Mouse (Mus musculus) cerebral cortex, adult 2 months (tissue): ENCODE data around the gene Gm20696.

Source experiments
- WGBS: fragments of 180-500 bp; shearing (Covaris S2); methylation state at CpG from one replicate; pipeline ENCODE4 v1.1.7; 2018; 5-methylcytosine and 5-hydroxymethylcytosine counted together

The Gm20696 gene

DNA sequence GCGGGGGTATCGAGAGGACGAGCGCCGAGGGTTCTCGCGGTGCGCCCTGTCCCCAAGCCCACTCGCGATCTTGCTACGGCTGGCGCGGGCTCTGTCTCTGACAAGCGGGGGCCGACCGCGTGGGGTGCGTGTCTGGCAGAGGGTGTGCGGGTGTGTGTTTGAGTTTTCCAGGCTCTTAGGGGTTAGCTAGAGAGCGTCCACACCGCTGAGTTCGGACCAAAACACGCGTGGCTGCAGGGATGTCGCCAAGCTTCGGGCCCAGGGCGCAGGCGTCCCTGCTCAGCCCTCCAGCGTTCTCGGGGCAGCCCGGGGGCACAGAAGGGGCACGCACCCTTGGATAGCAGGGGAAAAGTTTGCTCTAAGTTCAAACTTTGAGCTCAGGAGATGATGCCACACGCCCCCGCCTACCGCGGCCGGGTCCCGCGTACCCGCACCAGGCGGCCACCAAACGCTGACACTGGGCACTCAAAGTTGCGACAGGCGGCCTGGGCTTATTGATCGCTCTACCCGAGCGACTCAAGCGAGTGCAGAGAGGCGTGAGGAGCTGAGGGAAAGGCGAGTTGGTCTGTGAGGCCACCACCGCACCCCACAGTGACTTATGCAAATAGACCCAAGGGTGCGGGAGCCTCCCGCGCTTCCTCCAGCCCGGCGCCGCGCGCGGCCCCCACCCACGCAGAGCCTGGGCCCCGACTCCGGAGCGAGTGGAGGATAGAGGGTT is 144.8 kb downstream of the Gm20696 start:
- WGBS, result under 1% methylated on average over 63 of the region's 64 CpGs

DNA sequence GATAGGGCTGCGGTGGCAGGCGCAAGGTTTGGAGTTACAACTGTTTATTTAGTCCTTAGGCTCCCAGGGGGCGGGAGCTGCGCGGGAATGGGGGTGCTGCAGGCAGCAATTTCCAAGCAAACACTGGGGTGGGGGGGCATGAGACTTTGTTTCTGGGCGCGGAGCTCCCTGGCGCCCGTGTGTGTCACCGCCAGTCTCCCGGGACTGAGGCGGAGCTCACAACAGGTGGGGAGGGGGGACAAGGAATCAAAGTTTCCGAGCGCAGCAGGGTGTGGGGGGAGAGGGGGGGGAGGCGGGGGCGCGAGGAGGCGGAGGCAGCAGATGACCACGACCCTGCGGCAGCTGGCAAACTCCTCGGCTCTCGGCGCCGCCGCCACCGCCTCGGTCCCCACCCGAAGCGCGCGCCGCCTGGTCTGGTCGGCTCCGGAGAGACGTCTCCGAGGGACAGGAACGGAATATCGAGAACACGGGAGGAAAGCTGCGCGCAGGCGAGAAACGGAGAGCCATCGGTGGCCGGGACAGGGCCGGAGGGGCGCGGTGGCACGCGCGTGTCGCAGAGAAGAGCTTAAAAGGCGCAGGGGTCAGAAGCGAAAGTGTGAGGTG is 145.5 kb downstream of the Gm20696 start:
- WGBS, result under 1% methylated on average over 51 of the region's 54 CpGs

DNA sequence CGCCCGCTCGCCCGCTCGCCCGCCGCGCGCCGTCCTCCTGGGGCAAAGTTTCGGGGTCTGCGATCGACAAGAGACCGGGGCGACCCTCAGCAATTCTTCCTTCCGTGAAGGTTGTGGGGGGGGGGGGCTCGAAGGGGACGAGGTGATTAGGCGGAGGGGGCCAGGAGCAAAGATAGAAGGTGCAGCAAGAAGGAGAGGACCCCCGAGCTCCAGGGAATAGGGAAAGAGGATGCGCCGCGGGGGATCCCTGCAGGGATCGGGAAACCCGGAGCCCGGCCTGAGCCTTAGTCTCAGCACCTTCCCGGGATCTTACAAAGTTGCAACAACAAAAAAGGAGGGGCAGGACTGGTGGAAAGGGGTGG is 145.9 kb downstream of the Gm20696 start:
- under 1% methylated on average over 26 of the region's 27 CpGs for WGBS

DNA sequence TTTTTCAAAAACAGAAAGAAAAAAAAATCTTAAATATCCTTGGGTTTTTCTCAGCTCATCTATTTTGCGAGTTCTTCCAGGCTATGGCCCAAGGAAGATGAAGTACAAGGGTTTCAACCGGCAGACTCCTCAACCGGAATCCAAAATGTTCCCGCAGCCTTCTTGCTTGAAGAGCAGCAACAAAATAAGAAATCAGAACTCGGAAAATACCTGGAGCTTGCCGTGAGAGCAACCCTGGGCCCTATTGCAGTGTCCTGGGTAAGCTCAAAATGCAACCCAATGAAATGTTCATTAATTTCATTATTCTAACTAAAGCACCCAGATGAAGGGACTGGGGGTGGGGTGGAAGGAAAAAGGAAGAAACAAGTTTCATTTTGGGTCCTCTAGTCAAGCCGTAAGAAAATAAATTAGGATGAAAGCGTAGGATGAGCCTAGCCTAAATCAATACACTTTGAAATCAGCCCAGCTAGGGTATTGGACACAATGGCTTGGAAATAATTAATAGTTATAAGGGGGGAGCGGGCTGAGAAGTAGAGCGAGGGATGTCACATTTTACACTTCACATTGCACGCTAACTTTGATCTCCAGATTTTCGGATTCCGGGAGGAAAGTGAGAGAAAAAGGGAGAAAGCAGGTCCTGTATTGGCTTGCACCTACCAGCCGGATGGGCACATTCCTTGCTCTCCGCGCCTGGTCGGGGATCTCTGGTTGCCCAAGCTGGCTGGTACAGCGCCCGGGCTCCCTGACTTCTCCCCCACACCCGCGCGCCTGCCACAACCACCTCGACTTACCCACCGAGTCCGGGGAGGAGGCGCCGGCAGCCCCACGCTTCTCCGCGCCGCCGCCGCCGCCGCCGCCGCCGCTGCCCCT is 146.6 kb downstream of the Gm20696 start:
- 16% methylated on average over 29 of the region's 38 CpGs for WGBS

DNA sequence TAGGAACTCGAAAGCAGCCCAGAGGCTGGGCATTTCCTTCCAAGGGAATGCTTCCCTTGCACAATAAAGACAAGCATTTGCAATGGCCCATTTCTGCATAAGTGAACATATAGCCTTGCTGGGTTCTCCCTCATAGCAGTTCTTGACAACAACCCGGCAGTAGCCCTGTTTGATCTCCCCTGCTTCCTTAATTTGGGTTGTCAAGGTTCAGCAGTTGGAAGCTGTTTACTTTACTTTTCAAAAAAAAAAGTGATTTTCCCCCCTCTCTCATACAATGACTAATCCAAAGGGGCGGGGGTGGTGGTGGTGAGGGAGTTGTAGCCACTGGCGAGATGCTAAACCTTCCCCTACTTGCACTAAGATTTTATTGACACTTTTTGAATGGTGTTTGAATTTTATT is 147.5 kb downstream of the Gm20696 start:
- WGBS, result 49% methylated on average over 4 of the region's 4 CpGs

DNA sequence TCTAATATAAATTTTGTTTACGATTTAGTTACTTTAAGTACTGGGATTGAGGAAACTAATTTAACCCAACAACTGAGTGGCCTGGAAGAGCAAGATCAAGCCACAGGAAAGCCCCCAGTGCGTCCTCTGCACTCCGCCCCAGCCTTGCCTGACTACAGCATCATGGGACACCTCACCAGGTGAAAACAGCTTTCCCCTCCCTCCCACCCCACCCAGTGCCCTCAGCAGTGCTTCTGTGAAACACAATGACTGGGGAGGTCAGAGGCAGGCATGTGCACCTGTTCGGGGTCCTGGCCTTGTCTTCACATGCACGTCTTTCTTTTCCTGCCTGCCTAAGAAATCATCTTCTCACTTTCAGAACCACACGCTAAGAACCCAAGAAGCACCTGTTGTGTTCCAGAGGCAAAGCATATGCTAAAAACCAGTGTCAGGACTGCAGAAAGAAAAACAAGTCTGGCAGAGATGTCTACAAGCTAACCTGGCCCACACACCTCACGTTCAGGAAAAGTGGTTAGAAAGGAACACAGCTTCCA is 150.9 kb downstream of the Gm20696 start:
- 78% methylated on average over 7 of the region's 7 CpGs for WGBS

DNA sequence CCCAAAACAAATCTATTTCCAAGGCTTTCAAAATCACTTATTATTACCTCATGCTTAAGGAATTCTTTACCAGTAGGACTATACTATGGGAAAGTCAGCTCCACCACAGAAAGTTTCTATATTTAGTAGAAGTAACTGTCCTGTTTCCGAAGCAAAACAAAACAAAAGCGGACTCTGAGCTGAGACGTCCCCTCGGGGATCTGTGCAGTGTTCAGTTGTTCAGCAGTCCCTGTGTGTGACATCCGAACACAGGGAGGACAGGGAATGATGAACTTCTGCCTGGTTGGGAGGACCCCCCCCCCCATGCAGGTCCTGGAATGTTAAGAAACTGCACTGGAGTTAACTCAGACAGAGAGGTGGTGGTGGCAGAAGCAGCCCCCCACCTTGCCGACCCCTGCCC is 154.7 kb downstream of the Gm20696 start:
- WGBS, result 62% methylated on average over 6 of the region's 6 CpGs

DNA sequence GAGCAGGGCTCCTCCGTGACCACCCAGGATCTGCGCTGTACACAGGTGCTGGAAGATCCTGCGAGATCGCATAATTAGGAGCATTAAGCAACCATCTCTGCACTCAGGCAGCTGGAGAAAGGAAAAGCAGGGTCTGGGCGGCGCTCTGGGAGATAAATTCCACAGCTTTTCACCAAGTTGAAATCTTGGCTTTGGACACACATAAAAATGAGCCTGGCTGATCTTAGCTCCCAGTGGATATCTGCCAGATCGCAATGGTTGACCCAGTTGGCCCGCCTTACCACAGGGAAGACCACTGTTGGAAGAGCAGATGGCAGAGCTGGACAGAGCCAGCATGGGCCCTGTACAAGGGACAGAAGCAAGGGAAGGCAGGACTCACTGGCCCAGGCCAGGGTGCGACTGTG is 157.4 kb downstream of the Gm20696 start:
- 55% methylated on average over 9 of the region's 9 CpGs for WGBS

DNA sequence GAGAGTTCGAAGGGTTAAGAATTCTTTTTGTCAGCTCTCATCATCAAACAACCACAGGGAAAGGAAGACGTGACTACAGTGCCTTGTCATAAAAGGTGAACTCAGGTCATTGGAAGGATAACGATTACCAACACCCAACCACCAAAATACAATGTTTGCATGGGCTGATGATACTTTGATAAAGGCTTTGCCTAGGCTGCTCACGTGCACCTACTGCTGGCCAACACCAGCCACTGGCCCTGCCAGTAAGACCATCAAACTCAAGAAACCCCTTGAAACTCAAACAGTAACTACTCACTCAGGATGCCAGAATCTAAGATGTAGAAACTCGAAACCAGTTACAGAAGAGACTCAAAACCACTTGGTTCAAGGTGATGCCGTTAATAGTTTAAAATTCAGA is 159.8 kb downstream of the Gm20696 start:
- 90% methylated on average over 6 of the region's 6 CpGs for WGBS

DNA sequence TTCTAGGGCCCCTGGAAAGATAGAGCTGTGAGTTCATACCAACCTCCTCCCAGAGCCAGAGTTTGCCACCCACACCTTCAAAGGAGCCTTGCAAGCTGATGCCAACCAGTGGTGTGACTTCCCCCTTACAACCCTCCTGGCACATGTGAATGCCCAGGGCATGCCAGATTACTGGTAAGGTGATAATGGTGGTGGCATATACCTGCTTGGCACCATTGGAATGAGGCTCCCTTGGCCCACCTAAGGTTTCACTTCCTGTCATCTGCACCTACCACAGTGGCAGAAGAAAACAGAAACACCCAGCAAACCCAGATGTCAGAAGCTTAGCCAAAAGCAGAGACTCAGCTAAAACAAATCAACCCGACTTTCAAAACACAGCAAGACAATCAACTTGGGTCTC is 162.9 kb downstream of the Gm20696 start:
- 69% methylated on average over 1 of the region's 1 CpGs for WGBS

DNA sequence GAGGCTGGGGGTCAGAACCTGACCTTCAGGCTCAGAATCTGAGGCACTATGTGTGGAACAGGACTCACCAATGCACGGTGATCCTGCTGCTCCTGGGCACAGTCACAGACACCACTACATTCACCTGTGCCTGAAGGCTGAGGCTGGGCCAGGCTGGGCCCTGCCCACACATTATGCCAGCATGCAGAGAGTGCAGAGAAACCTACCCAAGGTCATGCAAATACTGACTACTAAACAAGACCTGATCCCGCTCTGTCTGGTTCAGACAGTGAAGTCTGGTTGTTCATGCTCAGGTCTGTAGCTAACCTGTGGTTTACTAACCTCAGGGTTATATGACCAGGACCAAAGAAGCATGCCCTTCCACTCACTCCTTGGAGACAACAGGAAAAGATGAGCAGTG is 163.9 kb downstream of the Gm20696 start:
- 93% methylated on average over 2 of the region's 2 CpGs for WGBS

DNA sequence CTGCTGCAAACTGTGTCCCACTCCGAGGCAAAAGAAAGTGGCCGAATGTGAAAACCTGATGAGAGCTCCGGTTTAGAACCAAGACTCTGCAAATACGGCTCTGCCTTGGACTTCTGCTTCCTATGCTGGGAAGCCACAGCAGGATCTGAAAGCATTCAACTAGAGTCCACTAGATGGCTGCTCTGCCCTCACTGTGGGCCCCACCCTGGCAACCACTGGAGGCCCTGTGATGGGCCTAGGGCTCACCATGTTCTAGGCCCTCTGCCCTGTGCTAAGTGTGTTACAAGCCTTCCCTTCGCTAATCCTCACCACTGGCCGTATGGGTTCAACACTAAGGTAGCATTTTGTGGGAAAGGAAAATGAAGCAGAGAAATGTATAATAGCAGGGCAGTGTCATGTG is 164.3 kb downstream of the Gm20696 start:
- WGBS, result 77% methylated on average over 6 of the region's 6 CpGs

DNA sequence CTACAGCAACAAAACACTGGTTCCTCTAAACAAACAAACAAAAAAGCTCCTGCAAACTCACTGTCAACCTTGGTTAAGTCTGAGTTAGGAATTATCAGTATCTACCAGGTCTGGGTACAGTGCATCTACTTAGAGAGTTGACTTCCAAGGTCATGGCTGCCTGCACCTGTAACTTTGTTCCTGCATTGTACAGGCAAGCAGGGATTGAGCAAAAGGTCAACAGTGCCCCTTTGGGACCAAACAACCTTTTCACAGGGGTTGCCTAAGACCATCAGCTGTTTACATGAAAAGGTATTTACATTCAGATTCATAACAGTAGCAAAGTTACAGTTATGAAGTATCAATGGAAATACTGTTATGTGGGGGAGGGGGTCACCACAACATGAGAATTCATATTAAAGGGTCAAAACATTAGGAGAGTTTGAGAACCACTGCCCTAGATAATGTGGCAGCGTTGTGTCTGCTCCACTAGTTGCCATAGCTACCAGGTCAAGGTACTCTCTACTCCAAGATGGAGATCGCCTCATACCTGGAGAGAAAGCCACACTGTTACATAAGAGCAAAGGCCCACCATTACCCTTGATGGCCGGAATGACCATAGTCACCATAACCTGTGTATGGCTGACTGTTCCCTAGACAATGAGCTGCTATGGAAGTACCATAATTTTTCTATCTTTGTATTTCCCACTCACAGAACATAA is 165.9 kb downstream of the Gm20696 start:
- 98% methylated on average over 3 of the region's 3 CpGs for WGBS

DNA sequence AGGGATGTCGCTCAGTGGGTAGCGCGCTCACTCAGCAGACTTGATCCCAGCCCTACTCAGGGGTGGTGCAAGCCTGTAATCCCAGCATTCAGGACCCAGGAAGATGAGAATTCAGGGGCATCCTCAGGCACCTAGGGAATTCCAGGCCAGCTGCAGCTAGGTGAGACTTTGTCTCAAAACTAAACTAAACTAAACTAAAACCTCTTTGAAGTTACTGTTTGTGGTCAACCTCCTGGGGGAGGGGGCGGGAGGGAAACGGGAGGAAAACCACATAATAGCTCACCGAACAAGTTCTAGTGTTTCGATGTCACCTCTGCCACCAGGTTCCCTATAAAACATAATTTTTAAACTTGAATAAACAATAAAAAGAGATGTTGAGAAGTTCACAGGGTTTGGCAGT is 168.5 kb downstream of the Gm20696 start:
- 84% methylated on average over 7 of the region's 7 CpGs for WGBS

DNA sequence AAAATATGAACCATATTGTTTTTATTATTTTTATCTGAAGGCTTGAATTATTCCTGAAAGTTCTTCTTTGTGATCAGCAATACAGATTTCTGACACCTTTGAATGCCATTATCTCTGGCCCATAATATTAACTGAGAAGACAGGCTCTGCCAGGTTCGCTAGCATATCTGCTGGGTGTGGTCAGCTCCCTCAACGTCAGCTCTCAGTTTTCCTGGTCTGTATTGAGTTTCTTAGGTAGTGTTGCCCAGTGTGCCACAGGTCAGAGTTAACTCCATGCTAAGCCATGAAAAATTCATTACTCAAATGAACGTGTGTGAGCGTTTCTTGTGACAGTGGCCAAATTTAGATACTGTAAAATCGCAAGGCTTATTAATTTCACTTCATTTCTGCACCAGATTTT is 170.5 kb downstream of the Gm20696 start:
- 76% methylated on average over 5 of the region's 5 CpGs for WGBS

DNA sequence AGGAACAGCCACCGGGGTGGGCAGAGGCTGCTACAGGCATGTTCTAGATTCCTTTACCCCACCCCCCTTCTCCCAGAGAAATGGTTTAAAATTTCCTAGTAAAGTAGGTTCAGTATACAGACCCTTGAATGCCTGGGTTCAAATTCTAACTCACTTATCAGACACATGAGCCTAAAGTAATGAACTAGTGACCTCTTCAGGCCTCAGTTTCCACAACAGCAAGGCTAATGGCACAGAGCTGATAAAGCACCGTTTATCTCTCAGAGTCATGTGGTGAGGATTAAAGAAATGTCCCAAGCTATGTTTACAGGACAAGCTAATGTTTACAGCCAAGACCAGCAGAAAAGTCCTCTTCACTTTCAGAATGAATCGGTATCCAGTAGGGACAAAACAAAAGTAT is 173.7 kb downstream of the Gm20696 start:
- 55% methylated on average over 3 of the region's 3 CpGs for WGBS

DNA sequence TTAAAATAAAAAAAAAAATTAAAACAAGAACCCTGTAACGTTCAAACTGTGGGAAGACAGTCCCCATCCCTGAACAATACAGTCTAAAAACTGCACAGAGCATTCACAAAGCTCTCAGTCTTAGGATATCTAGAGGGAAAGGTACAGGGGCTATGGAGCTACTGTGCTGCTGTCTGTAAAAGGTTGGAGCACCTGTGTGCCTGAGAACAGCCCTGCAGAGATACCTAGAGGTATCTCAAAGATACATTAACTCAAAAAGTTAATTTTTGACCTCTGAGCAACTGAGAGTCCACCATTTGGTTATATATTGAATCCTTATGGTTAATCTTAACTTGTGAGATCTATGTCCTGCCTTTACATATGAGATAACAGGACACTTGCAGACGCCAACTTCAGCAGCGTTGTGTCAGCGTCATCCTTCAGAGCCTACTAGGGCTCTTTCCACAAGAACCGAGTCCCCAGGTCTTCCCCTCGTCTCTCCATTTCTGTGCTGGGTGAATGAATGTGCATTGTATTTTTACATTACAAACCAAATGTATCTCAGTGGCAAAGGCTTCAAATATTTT is 174.5 kb downstream of the Gm20696 start:
- 81% methylated on average over 6 of the region's 6 CpGs for WGBS

DNA sequence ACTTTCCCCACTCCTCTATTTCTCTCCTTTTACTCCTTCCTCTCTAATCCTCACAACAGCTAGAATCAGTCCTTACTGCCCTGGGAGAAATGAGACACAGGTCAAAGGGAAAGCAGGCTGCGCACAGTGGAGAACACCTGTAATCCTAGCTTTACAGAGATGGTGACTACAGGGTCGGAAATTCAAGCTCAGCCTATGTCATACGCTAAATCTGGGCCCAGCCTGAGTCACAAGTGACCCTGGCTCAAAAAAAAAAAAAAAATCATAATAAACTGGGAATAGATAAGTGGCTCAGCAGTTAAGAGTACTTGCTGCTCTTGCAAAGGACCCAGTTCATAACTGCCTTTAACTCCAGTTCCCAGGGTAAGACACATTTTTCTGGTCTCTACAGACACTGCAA is 175.5 kb downstream of the Gm20696 start:
- 91% methylated on average over 3 of the region's 3 CpGs for WGBS

DNA sequence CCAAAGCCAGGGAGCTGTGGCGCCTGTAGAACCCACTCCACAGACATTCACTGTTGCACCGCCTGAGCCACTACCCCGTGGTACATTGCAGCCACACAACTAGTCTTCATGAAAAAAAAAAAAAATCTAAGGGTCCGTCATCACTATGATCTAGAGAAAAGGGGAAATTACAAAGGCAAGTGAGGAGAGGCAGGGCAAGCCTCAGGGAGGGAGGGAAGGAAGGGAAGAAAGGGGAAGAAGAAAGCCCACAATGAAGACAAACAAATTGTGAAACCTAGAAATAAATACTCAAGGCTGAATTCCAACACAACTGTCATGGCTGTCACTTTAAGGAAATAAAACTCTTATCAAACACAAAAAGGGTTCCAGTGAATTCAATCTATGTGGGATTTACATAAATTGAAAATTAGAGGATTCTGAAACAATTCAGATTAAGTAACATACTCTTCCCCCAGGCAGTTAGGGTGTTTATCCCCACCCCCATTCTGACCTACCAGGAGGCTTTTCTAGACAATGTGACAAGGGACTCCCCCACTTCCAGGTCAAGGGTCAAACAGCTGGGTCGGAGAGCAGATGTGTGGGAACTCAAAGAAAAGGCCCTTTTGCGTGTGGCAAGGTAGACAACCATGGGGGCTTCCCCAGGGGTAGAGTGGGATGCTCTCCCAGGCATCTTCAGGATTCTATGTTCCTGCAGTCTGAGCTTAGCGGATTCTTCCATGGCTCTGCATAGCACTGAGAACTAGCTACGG is 176.5 kb downstream of the Gm20696 start:
- WGBS, result 87% methylated on average over 8 of the region's 8 CpGs

DNA sequence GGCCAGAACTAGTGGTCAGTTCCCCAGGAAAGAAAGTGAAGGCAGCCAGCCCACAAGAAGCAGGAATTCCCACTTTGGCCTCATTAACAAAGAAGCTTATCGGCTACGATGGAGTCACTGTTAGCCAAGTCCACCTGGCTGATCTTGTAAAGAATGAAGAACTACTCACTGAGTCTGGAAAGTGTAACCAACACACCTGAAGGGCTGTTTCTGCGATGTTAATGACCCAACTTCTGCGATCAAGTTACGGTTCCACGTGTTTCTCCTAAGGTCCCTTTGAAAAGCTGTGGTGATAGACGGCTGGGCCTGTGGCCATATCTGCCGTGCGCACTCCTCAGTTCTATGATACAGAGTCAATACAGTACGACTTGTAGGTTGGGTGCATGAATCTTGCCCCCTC is 177.2 kb downstream of the Gm20696 start:
- 92% methylated on average over 10 of the region's 10 CpGs for WGBS
